Mouse (Mus musculus) embryo, embryonic 10 days (tissue): ENCODE results near the gene Krt19.
A peak's percentile ranks its signal among the peaks of the same experiment; 100 is the strongest.

Source experiments
- DNase-seq: peaks from one replicate; pipeline ENCODE4 v3.0.0-alpha.2; 2015; ENCODE audit warnings: low spot score

Krt19 gene

GRCm38 (mm10) chr11:100137693-100138092 lies 10.8 kb downstream of the Krt19 start:
- DNase-seq, result no peak

DNA sequence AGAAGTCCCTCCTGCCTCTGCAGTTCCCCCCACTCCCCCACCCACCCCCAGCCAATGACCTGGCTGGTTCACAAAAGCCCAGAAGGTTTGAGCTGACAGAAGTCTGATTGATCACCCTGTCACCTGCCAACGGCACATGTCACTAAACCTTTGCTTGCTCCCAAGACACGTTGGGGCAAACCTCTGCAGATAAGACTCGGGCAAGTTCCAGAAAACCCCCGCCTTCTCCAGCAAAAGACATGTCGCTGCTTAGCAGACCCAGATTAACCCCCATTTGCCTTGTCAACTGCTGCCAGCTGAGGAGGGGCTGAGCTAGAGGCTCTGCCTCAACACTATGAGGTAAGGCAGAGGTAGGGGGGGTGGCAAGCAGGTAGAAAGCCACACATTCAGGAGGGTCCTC lies 11.9 kb downstream of the Krt19 start:
- no peak for DNase-seq

DNA sequence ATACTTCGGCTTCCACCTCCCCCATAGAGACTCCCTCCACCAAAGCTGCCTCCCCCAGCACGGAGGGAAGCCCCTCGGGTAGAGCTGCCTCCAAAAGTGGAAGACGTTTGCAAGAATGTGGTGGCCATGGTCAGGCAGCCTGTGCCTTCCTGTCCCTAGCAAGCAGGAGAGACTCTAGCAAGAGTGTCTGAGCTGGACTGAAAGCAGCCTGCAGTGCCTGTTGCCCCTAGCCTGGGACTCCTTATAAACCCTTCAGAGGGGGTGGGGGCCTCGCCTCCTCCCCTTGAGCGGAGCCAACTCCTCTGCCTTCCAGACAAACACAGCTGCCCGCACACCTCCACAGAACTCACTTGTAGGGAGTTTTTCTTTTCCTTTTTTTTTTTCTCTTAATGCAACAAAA lies 12.7 kb downstream of the Krt19 start, which contains the start of gene Krt15:
Gene Krt15, minus strand, starts transcription at position 198 of the 400 bp plus-strand sequence.
- DNase-seq, result no peak

GRCm38 (mm10) chr11:100124901-100125300 lies 23.6 kb downstream of the Krt19 start:
- DNase-seq, result no peak

DNA sequence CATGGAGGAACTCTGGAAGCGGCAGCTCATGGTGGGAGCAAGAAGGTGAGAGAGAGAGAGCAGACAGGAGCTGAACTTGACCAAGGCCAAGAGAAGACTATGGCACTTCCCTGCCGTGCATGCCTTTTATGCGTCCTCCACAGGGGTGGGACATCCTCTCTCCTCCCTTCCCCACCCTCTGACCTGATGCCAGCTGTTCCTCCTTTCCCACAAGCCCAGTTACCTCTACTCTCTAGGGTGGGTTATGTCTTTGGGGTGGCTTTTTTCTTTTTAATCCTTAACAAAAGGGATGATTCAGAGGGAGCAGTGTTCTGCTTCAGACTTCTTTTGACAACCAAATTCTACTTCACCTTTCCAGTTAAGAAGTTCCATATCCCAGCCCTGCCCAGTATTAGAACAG lies 27.0 kb downstream of the Krt19 start, which contains the start of gene Krt13:
Gene Krt13, minus strand, starts transcription at position 101 of the 400 bp plus-strand sequence.
- DNase-seq, result no peak

GRCm38 (mm10) chr11:100120331-100120730 lies 28.1 kb downstream of the Krt19 start:
- DNase-seq, result no peak

- DNase-seq, result no peak
Measured at GRCm38 (mm10) chr11:100113742-100114029, 34.8 kb downstream of the Krt19 start.

DNA sequence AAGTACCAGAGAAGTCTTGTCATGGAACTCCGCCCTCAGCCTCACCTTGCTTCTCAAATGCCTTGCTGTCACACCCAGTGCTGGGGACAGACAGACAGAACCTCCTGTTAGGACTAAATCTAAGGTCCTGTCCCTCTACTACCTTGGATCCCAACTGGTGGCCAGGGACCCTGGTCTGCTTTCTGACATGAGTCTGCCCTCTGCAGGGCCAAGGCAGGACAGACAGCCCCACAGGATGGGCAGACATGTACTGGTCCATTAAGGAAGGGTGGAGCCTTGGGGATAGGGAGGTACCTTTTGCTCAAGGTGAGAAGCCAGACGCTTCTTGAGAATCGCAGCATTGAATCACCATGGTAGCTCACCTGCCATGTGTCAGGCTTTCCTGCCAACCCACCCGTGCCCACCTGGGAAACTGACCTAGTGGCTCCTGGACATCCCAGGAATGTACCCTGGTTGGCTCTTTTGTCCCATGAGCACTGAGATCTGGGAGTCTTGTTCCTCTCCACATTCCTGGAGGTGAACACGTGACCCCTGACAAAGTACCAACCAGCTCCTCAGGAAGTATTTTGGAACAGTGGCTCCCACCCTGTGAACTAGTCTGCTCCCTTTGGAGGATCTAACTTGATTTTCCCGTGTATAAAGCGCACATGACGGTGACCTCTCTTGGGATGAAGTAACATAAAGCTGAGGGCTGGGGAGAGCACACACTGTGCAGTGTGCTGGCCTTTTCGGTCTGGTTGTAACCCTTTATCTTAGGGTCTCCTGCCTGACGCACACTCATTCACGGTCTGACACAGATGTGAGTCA lies 35.3 kb downstream of the Krt19 start:
- no peak for DNase-seq

DNA sequence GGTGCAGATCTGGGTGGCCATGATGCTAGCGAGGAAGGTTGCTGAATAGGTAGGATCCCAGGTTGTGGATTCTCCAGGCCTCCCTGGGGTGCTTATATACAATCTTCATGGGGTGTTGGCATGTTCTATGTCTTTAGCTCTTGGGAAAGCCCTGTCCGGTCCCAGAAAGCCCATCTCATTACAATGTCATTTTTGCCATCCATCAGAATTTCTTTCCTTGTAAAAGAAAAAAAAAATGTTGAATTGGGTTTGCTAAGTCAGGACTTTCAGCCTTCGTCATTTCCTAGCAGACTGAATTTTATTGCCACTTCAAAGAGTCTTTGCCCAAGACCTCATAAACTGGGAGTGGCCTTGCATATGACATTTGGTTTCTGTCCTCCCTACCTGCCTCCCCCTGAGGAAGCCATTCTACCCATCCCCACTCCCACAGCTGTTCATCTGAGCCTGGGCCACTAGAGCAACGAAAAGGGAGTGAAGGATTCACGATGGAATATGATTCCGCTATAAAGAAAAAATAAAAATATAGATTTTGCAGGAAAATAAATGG lies 42.8 kb downstream of the Krt19 start, which contains the start of gene Krt36:
Gene Krt36, minus strand, starts transcription at position 51 of the 547 bp plus-strand sequence.
- no peak for DNase-seq

DNA sequence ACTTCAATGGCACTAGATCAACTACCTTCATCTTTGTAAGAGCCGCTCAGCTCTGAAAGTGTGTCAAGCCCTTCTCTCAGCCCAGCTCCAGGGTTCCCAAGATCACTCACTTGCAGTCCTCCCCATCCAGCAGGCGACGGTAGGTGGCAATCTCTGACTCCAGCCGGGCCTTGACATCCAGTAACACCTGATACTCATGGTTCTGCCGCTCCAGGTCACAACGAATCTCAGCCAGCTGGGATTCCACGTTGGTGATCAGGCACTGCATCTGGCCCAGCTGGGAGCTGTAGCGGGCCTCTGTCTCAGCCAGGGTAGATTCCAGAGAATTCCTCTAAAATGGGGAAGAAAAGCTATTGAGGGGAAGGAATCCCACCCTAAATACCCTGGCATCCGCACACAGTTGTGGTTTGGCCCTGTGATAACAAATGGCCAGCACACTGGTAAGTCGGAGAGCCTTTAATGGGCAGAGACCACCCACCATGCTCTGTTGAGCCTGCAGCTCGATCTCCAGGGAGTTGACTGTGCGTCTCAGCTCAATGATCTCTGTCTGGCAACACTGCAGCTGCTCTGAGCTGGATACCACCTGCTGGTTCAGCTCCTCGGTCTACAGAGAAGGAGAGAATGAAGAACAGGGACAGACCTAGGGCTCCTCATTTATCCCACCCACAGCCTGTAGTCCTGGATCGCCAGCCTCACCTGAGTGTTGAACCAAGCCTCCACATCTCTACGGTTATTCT lies 45.6 kb downstream of the Krt19 start:
- peak; percentile 22 for DNase-seq

DNA sequence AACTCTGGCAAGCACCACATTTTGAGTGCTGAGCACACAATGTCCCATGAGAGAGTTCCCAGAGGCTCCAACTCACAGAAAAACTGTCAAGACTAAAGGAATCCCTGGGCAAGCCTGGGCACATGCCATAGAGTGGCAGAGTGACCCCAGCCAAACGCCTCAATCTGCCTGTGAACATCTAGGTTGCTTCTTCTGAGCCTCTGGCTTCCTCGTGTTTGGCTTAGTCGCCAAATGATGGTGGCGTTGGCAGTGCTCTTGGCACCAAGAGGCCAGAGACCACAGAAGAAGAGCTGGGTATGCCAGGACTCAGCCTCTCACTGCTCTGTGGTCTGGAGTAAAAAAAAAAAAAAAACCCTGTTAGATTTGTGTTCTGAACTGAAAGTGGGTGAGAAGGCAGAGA lies 48.1 kb downstream of the Krt19 start:
- no peak for DNase-seq

DNA sequence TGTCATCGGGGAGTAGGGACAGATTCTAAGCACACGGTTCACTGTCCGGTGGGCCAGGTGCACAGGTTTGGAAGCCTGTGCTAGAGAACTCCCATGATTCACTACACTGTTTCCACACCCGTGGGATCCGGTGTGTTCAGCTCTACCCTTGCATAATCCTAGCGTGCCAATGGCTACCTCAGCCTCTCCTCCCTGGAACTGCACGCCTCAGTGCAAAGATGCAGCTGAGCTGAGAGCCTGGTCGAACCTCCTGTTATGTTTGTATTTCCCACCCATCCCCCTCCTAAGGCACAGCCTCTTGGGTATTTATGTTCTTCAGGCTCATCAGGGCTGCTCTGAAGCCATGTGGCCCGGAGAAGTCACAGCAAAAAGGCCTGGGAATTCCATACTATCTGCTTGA lies 50.6 kb downstream of the Krt19 start:
- DNase-seq, result peak; percentile 18

DNA sequence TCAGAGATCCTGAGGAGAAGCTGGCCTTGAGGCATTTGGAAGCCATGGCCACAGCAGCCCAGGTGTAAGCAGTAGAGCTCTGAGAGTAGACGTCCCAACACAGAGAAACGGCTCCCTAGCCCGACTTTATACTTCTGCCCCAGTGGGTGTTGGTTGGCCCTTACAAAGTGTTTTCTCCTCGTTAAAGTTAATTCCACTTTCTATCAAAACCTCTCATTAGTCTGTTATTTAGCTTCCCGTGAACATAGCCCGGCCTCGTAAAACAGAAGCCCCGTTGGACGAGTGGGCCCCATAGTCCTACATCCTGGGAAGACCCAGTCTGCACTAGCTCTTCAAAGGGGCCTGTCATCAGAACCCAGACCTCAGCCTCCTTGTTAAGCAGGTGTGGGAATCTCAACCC lies 52.3 kb downstream of the Krt19 start, which contains the start of gene Krt35:
Gene Krt35, minus strand, starts transcription at position 101 of the 400 bp plus-strand sequence.
- DNase-seq, result no peak
